Mouse (Mus musculus) heart, embryonic 12.5 days (tissue): ENCODE measurements at regions not wholly inside any gene's neighbourhood (a gene's known extent, or its start where the extent isn't known, plus 50 kb on each side); places are given as distances from the start of the nearest gene placed in this dataset.

Source experiments
- ATAC-seq: fragments of 200-750 bp; cut with Nextera tagmentation; 2 replicates; pipeline ENCODE4 v1.8.0; 2017; ENCODE audit warnings: moderate TSS enrichment, moderate library complexity; ENCODE audit not compliant: insufficient number of reproducible peaks, low FRiP score
- H3K27ac ChIP-seq: fragments of 300-500 bp; sonication (generic); 2 replicates; pipeline ENCODE4 v1.5.1; 2016; ENCODE audit warnings: mild to moderate bottlenecking, moderate library complexity; ENCODE audit not compliant: poor library complexity, severe bottlenecking
- H3K27me3 ChIP-seq: fragments of 300-500 bp; sonication (generic); replicated peaks from 2 replicates; pipeline ENCODE4 v1.6.1; 2016; ENCODE audit warnings: mild to moderate bottlenecking, moderate library complexity
- H3K36me3 ChIP-seq: fragments of 300-500 bp; sonication (generic); 2 replicates; pipeline ENCODE4 v1.6.1; 2016; ENCODE audit warnings: mild to moderate bottlenecking, moderate library complexity
- H3K4me1 ChIP-seq: fragments of 300-500 bp; sonication (generic); replicated peaks from 2 replicates; pipeline ENCODE4 v1.6.1; 2016; ENCODE audit warnings: mild to moderate bottlenecking
- H3K4me2 ChIP-seq: fragments of 300-500 bp; sonication (generic); 2 replicates; pipeline ENCODE4 v1.6.1; 2016; ENCODE audit warnings: mild to moderate bottlenecking, moderate library complexity
- H3K4me3 ChIP-seq: fragments of 300-500 bp; sonication (generic); 2 replicates; pipeline ENCODE4 v1.5.1; 2016; ENCODE audit warnings: mild to moderate bottlenecking
- H3K9ac ChIP-seq: fragments of 300-500 bp; sonication (generic); 2 replicates; pipeline ENCODE4 v1.6.1; 2016; ENCODE audit warnings: mild to moderate bottlenecking, moderate library complexity
- H3K9me3 ChIP-seq: fragments of 300-500 bp; sonication (generic); replicated peaks from 2 replicates; pipeline ENCODE4 v1.6.1; 2016; ENCODE audit warnings: mild to moderate bottlenecking, moderate library complexity
- WGBS: fragments of 180-500 bp; shearing (Covaris S2); methylation state at CpG from one replicate; pipeline ENCODE4 v1.1.7; 2016; 5-methylcytosine and 5-hydroxymethylcytosine counted together

- no peaks in the 10 kb centered on the region for H3K36me3 ChIP-seq
- no peak overlapping the region for H3K27ac ChIP-seq
- 76% methylated on average over 7 of the region's 7 CpGs for WGBS
- no peaks in the 10 kb centered on the region for H3K9me3 ChIP-seq
- no peak overlapping the region for H3K4me3 ChIP-seq
- no peak overlapping the region for H3K4me2 ChIP-seq
- H3K4me1 ChIP-seq: no peaks in the 10 kb centered on the region
- H3K27me3 ChIP-seq: no peaks in the 10 kb centered on the region
- no peak for ATAC-seq
- no peak overlapping the region for H3K9ac ChIP-seq
These were observed 156.5 kb upstream of the Krr1 start for GRCm38 (mm10) chr10:111815821-111816599.

GRCm38 (mm10) chr10:111819755-111820451, 152.6 kb upstream of the Krr1 start:
- H3K9me3 ChIP-seq: no peaks in the 10 kb centered on the region
- no peak overlapping the region for H3K4me3 ChIP-seq
- H3K36me3 ChIP-seq: no peaks in the 10 kb centered on the region
- no peaks in the 10 kb centered on the region for H3K27me3 ChIP-seq
- WGBS: 89% methylated on average over 8 of the region's 8 CpGs
- no peak overlapping the region for H3K4me2 ChIP-seq
- H3K27ac ChIP-seq: no peak overlapping the region
- no peaks in the 10 kb centered on the region for H3K4me1 ChIP-seq
- H3K9ac ChIP-seq: no peak overlapping the region
- ATAC-seq: no peak

GRCm38 (mm10) chr10:111824820-111825219, 147.6 kb upstream of the Krr1 start:
- H3K27me3 ChIP-seq: no peaks in the 10 kb centered on the region
- WGBS: 75% methylated on average over 4 of the region's 4 CpGs
- ATAC-seq: peak; percentile 73; the same call in 1 of the 2 replicates
- H3K4me3 ChIP-seq: no peak overlapping the region
- H3K4me1 ChIP-seq: peaks cover 15% of the 10 kb centered on the region
- no peak overlapping the region for H3K4me2 ChIP-seq
- H3K9me3 ChIP-seq: no peaks in the 10 kb centered on the region
- no peak overlapping the region for H3K27ac ChIP-seq
- no peaks in the 10 kb centered on the region for H3K36me3 ChIP-seq
- H3K9ac ChIP-seq: no peak overlapping the region

- no peak overlapping the region for H3K9ac ChIP-seq
- no peak overlapping the region for H3K4me2 ChIP-seq
- H3K4me3 ChIP-seq: no peak overlapping the region
- no peaks in the 10 kb centered on the region for H3K27me3 ChIP-seq
- ATAC-seq: no peak
- H3K36me3 ChIP-seq: no peaks in the 10 kb centered on the region
- 36% methylated on average over 4 of the region's 4 CpGs for WGBS
- H3K9me3 ChIP-seq: no peaks in the 10 kb centered on the region
- peaks cover 15% of the 10 kb centered on the region for H3K4me1 ChIP-seq
- no peak overlapping the region for H3K27ac ChIP-seq
These were observed 146.3 kb upstream of the Krr1 start for GRCm38 (mm10) chr10:111826033-111826754.

GRCm38 (mm10) chr10:111827246-111827645, 145.2 kb upstream of the Krr1 start:
- no peaks in the 10 kb centered on the region for H3K36me3 ChIP-seq
- no peak overlapping the region for H3K9ac ChIP-seq
- no peaks in the 10 kb centered on the region for H3K9me3 ChIP-seq
- H3K4me3 ChIP-seq: no peak overlapping the region
- H3K27ac ChIP-seq: no peak overlapping the region
- ATAC-seq: no peak
- WGBS: 40% methylated on average over 3 of the region's 3 CpGs
- H3K4me1 ChIP-seq: peaks cover 15% of the 10 kb centered on the region
- no peak overlapping the region for H3K4me2 ChIP-seq
- H3K27me3 ChIP-seq: no peaks in the 10 kb centered on the region

GRCm38 (mm10) chr10:111827930-111828329, 144.5 kb upstream of the Krr1 start:
- WGBS: 84% methylated on average over 4 of the region's 4 CpGs
- H3K4me1 ChIP-seq: peaks cover 15% of the 10 kb centered on the region

GRCm38 (mm10) chr10:111828610-111829009, 143.9 kb upstream of the Krr1 start:
- Histone ChIP-seq H3K4me2 (no peak overlapping the region), H3K27me3 (no peaks in the 10 kb centered on the region), H3K36me3 (no peaks in the 10 kb centered on the region), H3K27ac (no peak overlapping the region), H3K4me3 (no peak overlapping the region), H3K4me1 (peaks cover 15% of the 10 kb centered on the region), H3K9ac (no peak overlapping the region), H3K9me3 (no peaks in the 10 kb centered on the region)
- ATAC-seq: no peak
- WGBS: 87% methylated on average over 4 of the region's 4 CpGs

More at GRCm38 (mm10) chr10:111827930-111828329, 144.5 kb upstream of the Krr1 start:
- H3K36me3 ChIP-seq: no peaks in the 10 kb centered on the region
- no peaks in the 10 kb centered on the region for H3K9me3 ChIP-seq
- H3K9ac ChIP-seq: no peak overlapping the region
- no peaks in the 10 kb centered on the region for H3K27me3 ChIP-seq
- no peak for ATAC-seq
- no peak overlapping the region for H3K4me3 ChIP-seq
- no peak overlapping the region for H3K4me2 ChIP-seq
- H3K27ac ChIP-seq: no peak overlapping the region

GRCm38 (mm10) chr10:111829291-111829690, 143.2 kb upstream of the Krr1 start:
- ATAC-seq: no peak
- H3K9ac ChIP-seq: no peak overlapping the region
- H3K4me1 ChIP-seq: peaks cover 15% of the 10 kb centered on the region
- no peaks in the 10 kb centered on the region for H3K36me3 ChIP-seq
- no peaks in the 10 kb centered on the region for H3K27me3 ChIP-seq
- no peaks in the 10 kb centered on the region for H3K9me3 ChIP-seq
- no peak overlapping the region for H3K4me3 ChIP-seq
- H3K27ac ChIP-seq: no peak overlapping the region
- WGBS: 91% methylated on average over 2 of the region's 2 CpGs
- H3K4me2 ChIP-seq: no peak overlapping the region

GRCm38 (mm10) chr10:111831105-111831504, 141.4 kb upstream of the Krr1 start:
- H3K4me3 ChIP-seq: no peak overlapping the region
- WGBS: 50% methylated on average over 1 of the region's 1 CpGs
- H3K36me3 ChIP-seq: no peaks in the 10 kb centered on the region
- H3K4me2 ChIP-seq: no peak overlapping the region
- no peak overlapping the region for H3K27ac ChIP-seq
- H3K9ac ChIP-seq: no peak overlapping the region
- H3K9me3 ChIP-seq: no peaks in the 10 kb centered on the region
- H3K27me3 ChIP-seq: no peaks in the 10 kb centered on the region
- ATAC-seq: no peak
- H3K4me1 ChIP-seq: peaks cover 10% of the 10 kb centered on the region

GRCm38 (mm10) chr10:111833611-111834010, 138.9 kb upstream of the Krr1 start:
- no peaks in the 10 kb centered on the region for H3K9me3 ChIP-seq
- no peak for ATAC-seq
- no peaks in the 10 kb centered on the region for H3K27me3 ChIP-seq
- H3K9ac ChIP-seq: no peak overlapping the region
- WGBS: 82% methylated on average over 2 of the region's 2 CpGs
- no peak overlapping the region for H3K4me3 ChIP-seq
- H3K36me3 ChIP-seq: no peaks in the 10 kb centered on the region
- H3K4me2 ChIP-seq: no peak overlapping the region
- H3K27ac ChIP-seq: no peak overlapping the region
- H3K4me1 ChIP-seq: no peaks in the 10 kb centered on the region; the same call in 1 of the 2 replicates

- Histone ChIP-seq H3K9me3 (no peaks in the 10 kb centered on the region), H3K36me3 (no peaks in the 10 kb centered on the region), H3K27me3 (no peaks in the 10 kb centered on the region), H3K9ac (no peak overlapping the region), H3K27ac (no peak overlapping the region), H3K4me3 (no peak overlapping the region), H3K4me2 (no peak overlapping the region), H3K4me1 (no peaks in the 10 kb centered on the region; the same call in 1 of the 2 replicates)
- ATAC-seq: no peak
- WGBS: 40% methylated on average over 5 of the region's 5 CpGs
These were observed 138.2 kb upstream of the Krr1 start for GRCm38 (mm10) chr10:111834280-111834679.
